ENCODE assay signal across 7 mouse cellular contexts in the genomic region with DNA sequence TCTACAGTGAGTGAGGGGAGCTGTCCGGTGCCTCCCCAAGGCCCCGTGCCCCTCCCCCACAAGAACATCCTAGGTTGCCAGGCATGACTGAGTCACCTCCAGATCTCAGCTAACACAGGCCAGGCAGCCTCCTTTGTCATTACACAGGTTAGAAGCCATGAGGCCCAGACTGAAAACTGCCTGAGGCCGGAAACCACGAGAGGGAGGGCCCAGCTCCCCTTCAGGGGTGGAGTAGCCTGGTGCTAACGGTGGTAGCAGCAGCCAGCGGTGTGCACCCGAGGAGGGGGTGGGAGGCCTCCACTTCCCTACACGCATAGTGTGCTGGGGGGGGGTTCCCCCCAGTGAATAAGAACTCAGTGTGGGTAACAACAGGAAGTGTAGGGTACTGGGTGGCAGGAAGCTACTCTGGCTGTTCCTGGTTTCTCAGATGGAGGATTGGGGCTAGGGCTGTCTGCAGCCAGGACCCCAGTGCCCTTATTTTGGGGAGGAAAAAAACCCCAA. TPM values are rescaled to one million over a fixed set of nuclear protein-coding genes. Genes with fewer than 3 reads are reported as not detected.
DNase-seq lines count a peak whose midpoint lies in the region; ATAC-seq lines count a peak whose summit lies in the region.

No protein-coding gene starts in this region.

- DNase-seq in CD4-positive, CD25-positive, alpha-beta regulatory T cell, adult 2 months (ENCODE audit: low read depth, low spot score) = peak; percentile 96
- DNase-seq in MN1 (ENCODE audit: low spot score) = peak; percentile 54
- DNase-seq in lung, postnatal 36 days = peak; percentile 83
- DNase-seq in thymus, postnatal 25 days = peak; percentile 93
- DNase-seq in neural tube, embryonic 10.5 days (ENCODE audit: extremely low spot score, low spot score) = no peak
- DNase-seq in urinary bladder, postnatal 14 days (ENCODE audit: low spot score) = no peak

- peak; percentile 82 to 90 for ATAC-seq in hematopoietic stem cell, adult 5-6 weeks (replicated peaks in 1 of 2; ENCODE audit: insufficient read depth in 1 of 2, low FRiP score in 2 of 2, low TSS enrichment in 1 of 2, low read depth in 1 of 2, poor library complexity in 2 of 2, severe bottlenecking in 2 of 2)

RNA-seq across cellular contexts. Expression of a gene that starts 4.0 kb away (rescaled TPM):
- total RNA-seq in hematopoietic stem cell, adult 5-6 weeks (2017) = 47.6 and 62.4 TPM in 2 replicates

RNA-seq across cellular contexts. Expression of a gene that starts 33.4 kb away (rescaled TPM):
- total RNA-seq in hematopoietic stem cell, adult 5-6 weeks (2017) = not detected in 2 replicates

RNA-seq across cellular contexts. Expression of a gene that starts 42.7 kb away (rescaled TPM):
- 1.1 and 2.4 TPM in 2 replicates for total RNA-seq in hematopoietic stem cell, adult 5-6 weeks (2017)

RNA-seq across cellular contexts. Expression of a gene that starts 43.3 kb away (rescaled TPM):
- total RNA-seq in hematopoietic stem cell, adult 5-6 weeks (2017) = not detected in 2 replicates

RNA-seq across cellular contexts. Expression of a gene that starts 58.9 kb away (rescaled TPM):
- 34.1 and 55.9 TPM in 2 replicates for total RNA-seq in hematopoietic stem cell, adult 5-6 weeks (2017)

Comparison
In these comparisons a context has a peak if more than half of its experiments do, and no peak if none do; other contexts are left out.
1. DNase-seq: peak in CD4-positive, CD25-positive, alpha-beta regulatory T cell, adult 2 months (single experiment), MN1 (single experiment), lung, postnatal 36 days (single experiment) and thymus, postnatal 25 days (single experiment); none in neural tube, embryonic 10.5 days (single experiment) and urinary bladder, postnatal 14 days (single experiment).